Mouse (Mus musculus) heart, adult 8-10 months (tissue): ENCODE measurements around the gene Nup98. TPM values are rescaled to one million over a fixed set of nuclear protein-coding genes. Genes with fewer than 3 reads are reported as not detected.

Source experiments
- total RNA-seq, 4 experiments: library from RNA; stranded (reverse); gene quantifications; 2 replicates each; pipeline ENCODE4 v1.2.4; 2022

Nup98 gene
- total RNA-seq, 4 experiments from 2014 or later, result 31.6 to 34.8 (median 32.8) TPM

Other genes with a start within 250 kb of the Nup98 start
- 10 to 100 TPM in 2 of 4 experiments, 1 to 10 TPM in 2; 7.1 to 15.8 (median 9.8) TPM for gene Il18bp, start 191.5 kb downstream of the Nup98 start, total RNA-seq
- 10 to 100 TPM; 19.4 to 25.8 (median 22.5) TPM for gene Rnf121, start 144.7 kb downstream of the Nup98 start, total RNA-seq
- 1 to 10 TPM; 4.9 to 8.4 (median 6.2) TPM for gene Xndc1, start 144.7 kb downstream of the Nup98 start, total RNA-seq
- 1 to 10 TPM in 2 of 4 experiments, under 1 TPM in 2; 0.47 to 1.1 (median 0.82) TPM for gene Xntrpc, start 144.5 kb downstream of the Nup98 start, total RNA-seq
- gene Trpc2, start 127.1 kb downstream of the Nup98 start, total RNA-seq, result under 1 TPM in 2 of 4 experiments, not detected in 2; 0.11 to 0.87 TPM
- 100 to 1,000 TPM; 301 to 387 (median 344) TPM for gene Art1, start 108.4 kb downstream of the Nup98 start, total RNA-seq
- gene Art5, start 100.7 kb downstream of the Nup98 start, total RNA-seq, result 10 to 100 TPM; 15.4 to 33.2 (median 23.0) TPM
- gene Chrna10, start 93.3 kb downstream of the Nup98 start, total RNA-seq, result not detected
- gene Pgap2, start within 50 bp of the Nup98 start, total RNA-seq, result 10 to 100 TPM; 62.6 to 83.1 (median 73.8) TPM
- gene Rhog, start 45.9 kb upstream of the Nup98 start, total RNA-seq, result 10 to 100 TPM; 17.5 to 20.1 (median 19.2) TPM
- 10 to 100 TPM; 21.9 to 25.1 (median 24.0) TPM for gene Stim1, start 57.6 kb upstream of the Nup98 start, total RNA-seq
- 10 to 100 TPM in 3 of 4 experiments, 1 to 10 TPM in 1; 8.8 to 13.1 (median 10.9) TPM for gene Rrm1, start 231.5 kb upstream of the Nup98 start, total RNA-seq